Mouse (Mus musculus) T-cell, adult 2 months (primary cell): Measurements from ENCODE around the gene Togaram2.
"Not testable (repeated sequence)": the region's sequence is repeated elsewhere in the genome, so short reads cannot be mapped to it uniquely, and the experiment has no call there.

Source experiments
- DNase-seq: peaks from one replicate; pipeline ENCODE4 v3.0.0; 2022; ENCODE audit warnings: low spot score

Togaram2 gene

DNA sequence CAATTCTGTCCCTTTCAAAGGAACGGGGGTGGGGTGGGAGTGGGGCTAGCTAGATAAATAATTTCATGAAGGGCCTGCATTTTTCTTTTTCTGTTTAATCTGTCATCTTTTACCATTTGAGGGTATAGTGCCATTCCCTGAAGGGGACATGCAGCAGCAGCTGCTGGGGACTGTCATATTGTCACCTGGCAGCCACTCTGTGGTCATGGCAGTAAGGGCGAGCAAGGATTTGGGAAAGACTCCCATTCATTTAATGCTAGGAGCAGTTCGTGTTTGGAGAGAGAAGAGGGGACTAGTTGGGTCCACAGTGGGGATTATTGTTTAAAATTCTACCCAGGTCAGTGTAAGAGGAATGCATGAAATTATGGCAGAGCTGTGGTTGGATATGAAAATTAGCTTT lies 63.4 kb downstream of the Togaram2 start:
- no peak for DNase-seq

DNA sequence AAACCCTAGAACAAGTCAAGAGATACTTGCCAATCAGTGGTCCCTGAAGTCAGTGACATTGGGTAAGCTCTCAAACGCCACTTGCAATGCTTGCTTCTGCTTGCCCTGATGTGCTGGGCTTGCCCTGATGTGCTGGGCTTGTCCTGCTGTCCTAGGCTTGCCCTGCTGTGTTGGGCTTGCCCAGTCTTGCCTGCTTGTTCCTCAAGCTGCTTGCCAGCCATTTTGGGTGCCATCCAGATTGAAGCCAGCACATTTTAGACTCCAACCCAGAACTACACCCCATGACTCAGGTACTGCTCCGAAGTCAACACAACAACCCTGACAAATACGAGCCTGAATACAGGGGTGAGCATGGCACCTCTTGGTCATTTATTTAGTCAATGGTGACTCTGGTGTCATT lies 69.1 kb downstream of the Togaram2 start:
- DNase-seq: no peak

- no peak for DNase-seq
Observed at GRCm38 (mm10) chr17:71742935-71743334, 69.9 kb downstream of the Togaram2 start.

DNA sequence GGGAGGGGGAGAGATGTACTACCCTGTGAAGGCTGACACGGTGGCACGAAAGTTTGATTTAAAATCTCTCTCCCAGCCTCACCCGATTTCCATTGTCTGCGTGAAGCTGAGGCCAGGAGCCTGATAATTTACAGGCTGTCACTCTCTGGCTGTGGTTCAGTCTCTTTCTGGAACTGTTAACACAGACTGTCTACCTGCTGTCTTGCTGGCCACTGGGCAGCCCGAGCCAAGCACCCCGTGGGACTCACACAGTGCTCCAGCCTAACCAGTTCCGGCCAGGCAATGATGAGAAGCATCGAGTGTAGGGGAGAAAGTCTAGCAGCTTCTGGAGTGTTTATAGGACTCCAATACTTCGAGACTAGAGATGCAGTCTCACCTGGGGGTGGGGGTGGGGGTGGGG lies 73.1 kb downstream of the Togaram2 start:
- DNase-seq: no peak

- no peak for DNase-seq
Observed at GRCm38 (mm10) chr17:71747561-71747960, 74.5 kb downstream of the Togaram2 start.

DNA sequence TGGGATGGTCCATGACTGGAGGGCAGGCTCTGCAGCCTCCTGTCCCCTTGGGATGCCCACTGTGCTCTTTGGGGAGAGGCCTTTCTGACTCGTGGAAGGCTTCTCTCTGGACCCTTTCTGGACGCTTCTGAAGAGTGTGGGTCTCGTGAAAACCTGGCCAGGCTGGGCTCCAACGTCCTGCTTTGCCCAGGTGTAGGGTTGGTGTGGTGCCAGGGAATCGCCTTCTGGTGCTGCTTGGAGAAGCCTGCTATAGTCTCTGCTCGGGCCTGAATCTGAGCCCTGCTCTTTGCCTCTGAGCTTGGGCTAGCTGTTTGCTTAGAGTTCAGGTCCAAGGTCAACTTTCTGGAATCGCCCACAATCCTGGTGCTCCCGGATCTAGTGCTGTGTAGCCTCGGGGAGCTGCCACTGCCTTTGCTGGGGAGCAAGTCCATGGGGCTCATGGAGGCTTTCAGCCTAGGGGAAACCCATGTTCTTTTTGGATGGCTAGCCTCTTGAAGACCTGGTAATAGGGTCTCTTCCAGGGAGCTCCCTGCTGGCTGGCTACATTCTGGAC lies 76.6 kb downstream of the Togaram2 start:
- no peak for DNase-seq

- DNase-seq: no peak
Observed at GRCm38 (mm10) chr17:71752831-71753230, 79.8 kb downstream of the Togaram2 start, which contains the start of gene Pcare. TSS of gene Pcare (minus strand) at chr17:71752894.

GRCm38 (mm10) chr17:71760536-71760935 lies 87.5 kb downstream of the Togaram2 start:
- no peak for DNase-seq

GRCm38 (mm10) chr17:71768173-71768572 lies 95.1 kb downstream of the Togaram2 start, which contains the start of gene Clip4:
TSS of gene Clip4 (plus strand) at chr17:71768473.
- not testable (repeated sequence) for DNase-seq

DNA sequence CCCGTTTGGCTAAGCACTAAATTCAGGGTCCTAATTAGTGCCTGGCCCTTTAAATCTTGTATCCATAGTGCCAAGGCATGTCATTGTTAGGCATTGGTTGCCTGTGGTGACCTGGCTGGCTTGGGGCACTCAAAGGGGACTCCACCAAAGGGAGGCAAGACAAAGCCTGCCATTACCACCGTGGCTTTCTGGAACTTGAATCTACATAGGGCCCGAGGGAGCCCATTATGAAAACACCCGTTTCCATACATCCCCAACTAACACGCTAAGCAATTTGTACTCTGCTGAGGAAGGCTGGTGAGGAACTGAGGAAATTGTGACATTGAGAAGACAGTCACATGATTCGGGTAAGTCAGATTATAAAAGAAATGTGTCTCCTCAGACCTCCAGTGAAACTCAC lies 96.5 kb downstream of the Togaram2 start:
- no peak for DNase-seq

DNA sequence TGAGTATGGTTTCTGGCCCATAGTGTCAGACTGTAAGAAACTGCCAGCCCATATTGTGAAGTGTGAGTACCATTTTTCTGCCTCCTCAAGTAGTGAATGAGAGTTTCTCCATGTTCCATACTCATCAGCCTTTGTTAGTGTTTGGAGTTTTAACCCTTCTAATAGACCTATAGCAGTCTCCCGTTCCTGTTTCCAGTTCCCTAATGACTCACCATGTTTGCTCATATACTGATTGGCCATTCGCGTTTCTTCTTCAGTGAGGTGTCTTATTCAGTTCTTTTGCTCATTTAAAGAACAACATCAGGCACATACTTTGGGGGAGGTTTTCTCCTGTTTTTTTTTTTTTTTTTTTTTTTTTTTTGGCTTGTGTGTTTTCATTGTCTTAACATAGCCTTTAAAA lies 97.6 kb downstream of the Togaram2 start:
- no peak for DNase-seq

DNA sequence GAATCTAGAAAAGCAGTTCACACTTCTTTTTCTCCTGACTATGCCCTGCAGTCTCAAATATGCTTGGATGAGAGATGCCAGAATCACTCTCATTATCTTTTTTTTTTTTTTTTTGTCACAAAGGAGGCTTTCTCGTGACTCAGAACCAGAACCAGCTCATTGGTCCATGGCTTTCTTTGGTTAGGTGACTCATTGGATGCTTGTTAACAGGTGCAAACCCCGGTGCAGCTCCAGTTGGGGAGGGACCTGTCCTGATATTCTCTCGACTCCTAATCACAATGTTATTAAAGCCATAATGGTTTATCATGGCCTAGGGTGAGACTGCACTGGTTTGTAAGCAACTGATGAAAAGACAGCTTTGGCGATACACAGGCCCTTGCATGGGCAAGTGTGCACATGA lies 101.1 kb downstream of the Togaram2 start:
- no peak for DNase-seq

- DNase-seq: no peak
Observed at GRCm38 (mm10) chr17:71775279-71775678, 102.2 kb downstream of the Togaram2 start.

- no peak for DNase-seq
Observed at GRCm38 (mm10) chr17:71778696-71779095, 105.6 kb downstream of the Togaram2 start.
